Mouse (Mus musculus) embryonic facial prominence, embryonic 15.5 days (tissue): ENCODE data around the gene Stom. TPM values are rescaled to one million over a fixed set of nuclear protein-coding genes. Genes with fewer than 3 reads are reported as not detected.
A peak's percentile ranks its signal among the peaks of the same experiment; 100 is the strongest.

Source experiments
- ATAC-seq: fragments of 200-750 bp; cut with Nextera tagmentation; 2 replicates; pipeline ENCODE4 v1.8.0; 2017; ENCODE audit warnings: low read depth, moderate TSS enrichment; ENCODE audit not compliant: insufficient number of reproducible peaks, low FRiP score, low TSS enrichment
- H3K27ac ChIP-seq: fragments of 300-500 bp; sonication (generic); replicated peaks from 2 replicates; pipeline ENCODE4 v1.5.1; 2015; ENCODE audit warnings: mild to moderate bottlenecking, inconsistent platforms
- H3K27me3 ChIP-seq: fragments of 300-500 bp; sonication (generic); 2 replicates; pipeline ENCODE4 v1.6.1; 2015; ENCODE audit warnings: inconsistent platforms
- H3K36me3 ChIP-seq: fragments of 300-500 bp; sonication (generic); 2 replicates; pipeline ENCODE4 v1.6.1; 2015; ENCODE audit warnings: mild to moderate bottlenecking, inconsistent platforms
- H3K4me1 ChIP-seq: fragments of 300-500 bp; sonication (generic); 2 replicates; pipeline ENCODE4 v1.6.1; 2015; ENCODE audit warnings: inconsistent platforms
- H3K4me2 ChIP-seq: fragments of 300-500 bp; sonication (generic); replicated peaks from 2 replicates; pipeline ENCODE4 v1.6.1; 2015; ENCODE audit warnings: mild to moderate bottlenecking, inconsistent platforms
- H3K4me3 ChIP-seq: fragments of 300-500 bp; sonication (generic); replicated peaks from 2 replicates; pipeline ENCODE4 v1.5.1; 2015; ENCODE audit warnings: mild to moderate bottlenecking, inconsistent platforms
- H3K9ac ChIP-seq: fragments of 300-500 bp; sonication (generic); 2 replicates; pipeline ENCODE4 v1.6.1; 2015; ENCODE audit warnings: inconsistent platforms
- H3K9me3 ChIP-seq: fragments of 300-500 bp; sonication (generic); replicated peaks from 2 replicates; pipeline ENCODE4 v1.6.1; 2016; ENCODE audit warnings: inconsistent platforms
- WGBS: fragments of 180-500 bp; shearing (Covaris S2); methylation state at CpG from one replicate; pipeline ENCODE4 v1.1.7; 2015; 5-methylcytosine and 5-hydroxymethylcytosine counted together
- polyA plus RNA-seq: library from polyadenylated mRNA; unstranded; fragments of >200 nt; fragmentation: Nextera tagmentation; extraction: Ambion mirVana; gene quantifications from 2 replicates; pipeline ENCODE4 v1.2.1, GENCODE M21; 2015

Gene Stom
- polyA plus RNA-seq, 1 experiment from 2014 or later: 37.3 TPM

- Histone ChIP-seq H3K4me2 (no peak overlapping the region), H3K9ac (no peak overlapping the region), H3K27me3 (no peaks in the 10 kb centered on the region), H3K4me1 (peaks cover 4% of the 10 kb centered on the region; the same call in 1 of the 2 replicates), H3K36me3 (peaks cover 72% of the 10 kb centered on the region), H3K27ac (no peak overlapping the region), H3K4me3 (no peak overlapping the region), H3K9me3 (no peaks in the 10 kb centered on the region)
- 17% methylated on average over 3 of the region's 3 CpGs for WGBS
- no peak for ATAC-seq
Observed at GRCm38 (mm10) chr2:35291856-35292255, 44.9 kb downstream of the Stom start.

GRCm38 (mm10) chr2:35288758-35289635 lies 47.8 kb downstream of the Stom start:
- Histone ChIP-seq H3K4me3 (no peak overlapping the region), H3K27ac (no peak overlapping the region), H3K9ac (no peak overlapping the region), H3K36me3 (peaks cover 62% of the 10 kb centered on the region), H3K27me3 (no peaks in the 10 kb centered on the region), H3K9me3 (no peaks in the 10 kb centered on the region), H3K4me1 (peaks cover 4% of the 10 kb centered on the region; the same call in 1 of the 2 replicates), H3K4me2 (no peak overlapping the region)
- ATAC-seq: no peak
- WGBS: 44% methylated on average over 13 of the region's 13 CpGs

GRCm38 (mm10) chr2:35287017-35287620 lies 49.7 kb downstream of the Stom start:
- H3K9me3 ChIP-seq: no peaks in the 10 kb centered on the region
- H3K4me3 ChIP-seq: no peak overlapping the region
- ATAC-seq: no peak
- 83% methylated on average over 12 of the region's 12 CpGs for WGBS
- no peak overlapping the region for H3K27ac ChIP-seq
- no peaks in the 10 kb centered on the region for H3K27me3 ChIP-seq
- H3K4me2 ChIP-seq: no peak overlapping the region
- no peak overlapping the region for H3K9ac ChIP-seq
- peaks cover 44% of the 10 kb centered on the region for H3K36me3 ChIP-seq
- peaks cover 20% of the 10 kb centered on the region for H3K4me1 ChIP-seq

- Histone ChIP-seq H3K9ac (no peak overlapping the region), H3K27ac (0 out of 2 replicates have a peak overlapping the region, but pooled peaks have one; percentile 11), H3K27me3 (no peaks in the 10 kb centered on the region), H3K4me2 (no peak overlapping the region), H3K36me3 (peaks cover 27% of the 10 kb centered on the region), H3K4me3 (no peak overlapping the region), H3K4me1 (peaks cover 27% of the 10 kb centered on the region), H3K9me3 (no peaks in the 10 kb centered on the region)
- no peak for ATAC-seq
- 65% methylated on average over 5 of the region's 5 CpGs for WGBS
Observed at GRCm38 (mm10) chr2:35285209-35285608, 51.6 kb downstream of the Stom start.

GRCm38 (mm10) chr2:35283997-35284396 lies 52.8 kb downstream of the Stom start:
- 83% methylated on average over 4 of the region's 4 CpGs for WGBS
- ATAC-seq: no peak
- Histone ChIP-seq H3K9ac (no peak overlapping the region), H3K4me2 (no peak overlapping the region), H3K36me3 (peaks cover 22% of the 10 kb centered on the region), H3K4me1 (peaks cover 31% of the 10 kb centered on the region), H3K4me3 (no peak overlapping the region), H3K9me3 (no peaks in the 10 kb centered on the region), H3K27ac (no peak overlapping the region), H3K27me3 (no peaks in the 10 kb centered on the region)

- H3K9me3 ChIP-seq: no peaks in the 10 kb centered on the region
- no peaks in the 10 kb centered on the region for H3K27me3 ChIP-seq
- peak; percentile 44 for ATAC-seq
- peaks cover 20% of the 10 kb centered on the region for H3K36me3 ChIP-seq
- H3K4me3 ChIP-seq: peak overlapping the region; percentile 42
- peak overlapping the region; percentile 74 for H3K4me2 ChIP-seq
- peak overlapping the region; percentile 21 for H3K9ac ChIP-seq
- no peak overlapping the region for H3K27ac ChIP-seq
- 3% methylated on average over 31 of the region's 32 CpGs for WGBS
- H3K4me1 ChIP-seq: peaks cover 46% of the 10 kb centered on the region
Observed at GRCm38 (mm10) chr2:35282214-35282613, 54.6 kb downstream of the Stom start.

GRCm38 (mm10) chr2:35280001-35280400 lies 56.8 kb downstream of the Stom start:
- no peak overlapping the region for H3K27ac ChIP-seq
- H3K4me1 ChIP-seq: peaks cover 64% of the 10 kb centered on the region
- no peaks in the 10 kb centered on the region for H3K9me3 ChIP-seq
- H3K9ac ChIP-seq: no peak overlapping the region
- no peaks in the 10 kb centered on the region for H3K36me3 ChIP-seq
- no peaks in the 10 kb centered on the region for H3K27me3 ChIP-seq
- no peak overlapping the region for H3K4me3 ChIP-seq
- WGBS: 55% methylated on average over 3 of the region's 3 CpGs
- no peak for ATAC-seq
- H3K4me2 ChIP-seq: no peak overlapping the region

GRCm38 (mm10) chr2:35278371-35279210 lies 58.2 kb downstream of the Stom start:
- no peaks in the 10 kb centered on the region for H3K36me3 ChIP-seq
- peak overlapping the region; percentile 11; the same call in 1 of the 2 replicates for H3K27ac ChIP-seq
- no peak overlapping the region for H3K9ac ChIP-seq
- ATAC-seq: no peak
- WGBS: 77% methylated on average over 7 of the region's 7 CpGs
- H3K9me3 ChIP-seq: no peaks in the 10 kb centered on the region
- peaks cover 76% of the 10 kb centered on the region for H3K4me1 ChIP-seq
- H3K4me3 ChIP-seq: no peak overlapping the region
- H3K27me3 ChIP-seq: no peaks in the 10 kb centered on the region
- H3K4me2 ChIP-seq: no peak overlapping the region

GRCm38 (mm10) chr2:35277686-35278085 lies 59.1 kb downstream of the Stom start:
- Histone ChIP-seq H3K4me1 (peaks cover 76% of the 10 kb centered on the region), H3K9ac (no peak overlapping the region), H3K4me2 (no peak overlapping the region), H3K27ac (0 out of 2 replicates have a peak overlapping the region, but pooled peaks have one; percentile 22), H3K36me3 (no peaks in the 10 kb centered on the region), H3K9me3 (no peaks in the 10 kb centered on the region), H3K4me3 (no peak overlapping the region), H3K27me3 (no peaks in the 10 kb centered on the region)
- no peak for ATAC-seq
- 71% methylated on average over 3 of the region's 3 CpGs for WGBS

- peak; percentile 78 for ATAC-seq
Observed at GRCm38 (mm10) chr2:35273536-35273935, 63.2 kb downstream of the Stom start.

GRCm38 (mm10) chr2:35272881-35273280 lies 63.9 kb downstream of the Stom start:
- WGBS: 70% methylated on average over 6 of the region's 6 CpGs
- H3K36me3 ChIP-seq: no peaks in the 10 kb centered on the region
- H3K27me3 ChIP-seq: no peaks in the 10 kb centered on the region
- H3K4me1 ChIP-seq: peaks cover 97% of the 10 kb centered on the region
- H3K4me3 ChIP-seq: no peak overlapping the region
- H3K9ac ChIP-seq: 0 out of 2 replicates have a peak overlapping the region, but pooled peaks have one; percentile 5
- H3K4me2 ChIP-seq: no peak overlapping the region
- no peak for ATAC-seq
- peak overlapping the region; percentile 91 for H3K27ac ChIP-seq
- H3K9me3 ChIP-seq: no peaks in the 10 kb centered on the region

More at GRCm38 (mm10) chr2:35273536-35273935, 63.2 kb downstream of the Stom start:
- H3K9me3 ChIP-seq: no peaks in the 10 kb centered on the region
- WGBS: 11% methylated on average over 2 of the region's 2 CpGs
- no peaks in the 10 kb centered on the region for H3K36me3 ChIP-seq
- no peaks in the 10 kb centered on the region for H3K27me3 ChIP-seq
- peak overlapping the region; percentile 91 for H3K27ac ChIP-seq
- H3K4me2 ChIP-seq: no peak overlapping the region; the same call in 1 of the 2 replicates
- H3K4me3 ChIP-seq: no peak overlapping the region
- H3K9ac ChIP-seq: no peak overlapping the region
- H3K4me1 ChIP-seq: peaks cover 95% of the 10 kb centered on the region
